Mouse (Mus musculus) layer of hippocampus, adult 8-10 months (tissue): Measurements from ENCODE around the gene AC124502.3. TPM values are rescaled to one million over a fixed set of nuclear protein-coding genes. Genes with fewer than 3 reads are reported as not detected.

Source experiments
- DNase-seq, 2 experiments: peaks; one replicate each; pipeline ENCODE4 v3.0.0; 2022; ENCODE audit warnings: low spot score in 2 of 2
- total RNA-seq, 4 experiments: library from RNA; stranded (reverse); gene quantifications; 2 replicates each; pipeline ENCODE4 v1.2.4; 2022

Gene AC124502.3
- total RNA-seq, 4 experiments from 2014 or later = 4.4 to 10.0 (median 6.3) TPM

DNA sequence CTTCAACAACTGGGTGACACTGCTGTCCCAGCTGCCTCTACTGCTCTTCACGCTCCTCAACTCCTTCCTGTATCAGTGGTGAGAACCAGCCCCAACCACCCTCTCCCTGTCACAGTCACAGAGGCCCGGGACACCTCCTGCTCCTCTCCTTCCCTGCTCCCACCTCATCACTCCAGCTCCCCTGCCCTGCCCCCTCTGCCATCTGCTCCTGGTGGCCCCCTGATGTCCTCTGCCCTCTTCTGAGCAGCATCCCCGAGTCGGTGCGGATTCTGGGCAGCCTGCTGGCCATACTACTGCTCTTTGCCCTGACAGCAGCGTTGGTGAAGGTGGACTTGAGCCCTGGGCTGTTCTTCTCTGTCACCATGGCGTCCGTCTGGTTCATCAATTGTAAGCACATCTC, 12.6 kb upstream of the AC124502.3 start:
- no peak for DNase-seq

GRCm38 (mm10) chr19:5032686-5033085, 6.0 kb upstream of the AC124502.3 start:
- no peak for DNase-seq

GRCm38 (mm10) chr19:5036577-5036976, 2.1 kb upstream of the AC124502.3 start:
- DNase-seq = no peak

- peak; percentile 78 to 87 for DNase-seq
These were observed 766 bp upstream of the AC124502.3 start for GRCm38 (mm10) chr19:5037678-5038571.

GRCm38 (mm10) chr19:5039301-5040114, 817 bp downstream of the AC124502.3 start:
- no peak for DNase-seq

GRCm38 (mm10) chr19:5040862-5041523, 2.3 kb downstream of the AC124502.3 start, which contains the start of gene Brms1:
Gene Brms1 (plus strand): TSS chr19:5041354.
- DNase-seq = peak; percentile 91 to 93

DNA sequence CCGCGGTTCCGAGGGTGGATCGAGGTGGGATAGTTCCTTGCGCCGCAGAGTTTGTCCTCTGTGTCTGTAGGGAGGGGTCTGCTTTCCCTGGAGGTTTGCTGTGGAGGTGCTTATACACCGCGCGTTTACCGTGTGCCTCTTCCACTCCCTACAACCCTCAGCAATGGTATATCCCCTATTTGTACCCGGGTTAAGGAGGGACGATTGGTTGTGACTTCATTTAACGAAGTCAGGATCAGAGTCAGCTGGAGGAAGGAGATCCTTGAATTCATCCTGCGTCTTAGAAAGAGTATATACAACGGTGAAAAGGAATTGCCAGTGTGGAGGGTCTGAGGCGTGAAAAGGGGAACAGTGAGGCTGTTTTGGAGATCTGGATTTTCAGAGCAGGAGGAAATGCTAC, 2.9 kb downstream of the AC124502.3 start:
- DNase-seq = no peak

DNA sequence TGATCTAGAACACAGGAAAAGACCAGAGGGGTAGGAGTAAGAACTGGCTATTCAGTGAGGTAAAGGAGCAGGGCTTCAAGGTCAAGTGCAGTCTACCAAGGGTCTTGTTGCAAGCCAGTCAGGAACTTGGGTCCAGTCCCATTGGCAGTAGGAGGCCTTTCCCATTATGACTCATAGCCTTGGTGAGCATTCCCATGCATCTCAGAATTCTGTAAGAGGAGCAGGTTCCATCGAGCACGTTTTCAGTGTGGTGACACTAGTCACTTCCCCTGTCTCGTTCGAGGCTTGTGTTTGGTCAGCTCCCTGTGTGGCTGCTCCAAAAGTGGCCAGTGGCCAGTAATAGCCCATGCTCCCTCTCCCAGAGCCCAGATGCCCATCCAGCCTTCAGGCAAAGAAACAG, 6.8 kb downstream of the AC124502.3 start:
- DNase-seq = no peak

DNA sequence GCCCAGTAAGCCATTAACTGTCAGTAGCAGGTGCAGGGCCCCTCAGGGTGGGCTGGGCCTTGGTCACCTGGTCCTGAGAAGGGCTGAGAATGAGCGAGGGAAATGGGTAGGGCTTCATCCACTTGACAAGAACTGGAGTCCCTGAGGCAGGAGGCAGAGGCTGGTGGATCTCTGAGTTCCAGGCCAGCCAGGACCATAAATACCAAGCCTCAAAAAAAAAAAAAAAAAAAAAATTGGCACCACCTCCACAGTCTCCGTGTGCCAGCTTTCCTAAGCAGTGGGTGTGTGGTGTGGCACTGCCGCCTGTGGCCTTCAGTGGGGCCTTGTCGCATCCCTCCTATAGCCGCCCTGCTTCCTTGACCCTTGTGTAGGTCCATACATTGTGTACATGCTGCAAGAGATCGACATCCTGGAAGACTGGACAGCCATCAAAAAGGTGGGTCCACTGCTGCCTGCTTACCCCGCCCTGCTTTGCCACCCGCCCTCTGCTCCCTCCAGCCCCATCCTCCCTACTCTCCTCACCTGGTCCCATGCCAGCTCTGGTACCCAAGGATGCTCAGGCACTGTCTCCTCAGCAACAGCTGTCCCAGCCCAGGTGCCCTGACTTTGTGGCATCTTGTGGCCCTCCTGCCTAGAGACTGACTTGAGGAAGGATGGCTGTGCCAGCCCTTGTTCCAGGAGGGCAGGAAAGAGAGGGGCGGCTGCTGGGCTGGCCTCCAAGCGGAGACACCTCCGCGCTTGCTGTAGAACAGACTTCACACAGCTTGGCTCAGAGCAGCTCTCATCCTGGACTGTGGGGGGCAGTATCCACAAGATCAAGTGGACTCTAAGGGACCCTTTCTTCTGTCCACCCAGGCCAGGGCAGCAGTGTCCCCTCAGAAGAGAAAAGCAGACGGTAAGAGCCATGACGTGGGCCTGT, 9.7 kb downstream of the AC124502.3 start:
- peak in 1 of 2 experiments; percentile 71 for DNase-seq

- DNase-seq = no peak
These were observed 10.6 kb downstream of the AC124502.3 start for GRCm38 (mm10) chr19:5049325-5049724.

DNA sequence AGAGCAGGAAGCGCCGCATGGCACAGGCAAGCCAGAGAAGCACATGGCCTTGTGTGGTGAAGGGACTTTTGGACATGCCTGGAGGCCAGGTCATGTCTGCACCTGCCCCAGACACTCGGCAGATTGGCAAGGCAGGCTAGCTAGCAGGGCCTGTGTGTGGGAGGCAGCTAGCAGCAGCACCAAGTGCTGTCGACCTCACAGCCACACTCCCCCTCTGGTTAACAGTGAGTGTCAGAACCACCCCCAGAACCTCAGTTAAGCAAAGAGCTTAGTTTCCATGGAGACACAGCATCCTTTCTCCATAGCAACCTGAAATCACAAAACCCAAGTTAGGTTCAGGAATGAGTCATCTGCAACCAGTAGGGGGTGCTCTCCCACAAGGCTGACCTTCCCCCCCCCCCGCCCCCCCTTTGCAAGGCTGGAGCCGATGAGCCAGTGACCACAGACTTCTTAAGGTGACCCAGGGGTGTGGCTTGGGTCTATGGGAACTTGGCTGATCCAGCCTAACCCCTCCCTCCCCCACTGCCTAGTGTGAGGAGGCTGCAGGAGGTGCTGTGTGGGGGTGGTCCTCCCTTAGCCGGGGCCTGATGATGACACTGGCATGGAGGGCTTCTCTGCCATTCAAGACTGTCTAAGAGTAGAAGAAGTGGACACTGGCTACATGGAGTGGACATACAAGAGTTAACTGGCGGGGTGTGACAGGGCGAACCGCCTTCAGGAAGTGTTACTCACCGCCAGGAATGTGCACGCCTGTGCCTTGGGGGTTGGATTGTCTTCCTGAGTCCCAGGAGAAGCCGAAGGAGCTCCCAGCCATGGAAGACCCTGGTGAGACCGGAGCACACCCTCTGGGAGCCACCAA, 11.6 kb downstream of the AC124502.3 start, which contains the start of gene Rin1:
Rin1 (plus strand) TSS at position 435 of the 859 bp plus-strand sequence.
- peak; percentile 73 to 82 for DNase-seq

- no peak for DNase-seq
These were observed 12.3 kb downstream of the AC124502.3 start for GRCm38 (mm10) chr19:5051031-5051430.

DNA sequence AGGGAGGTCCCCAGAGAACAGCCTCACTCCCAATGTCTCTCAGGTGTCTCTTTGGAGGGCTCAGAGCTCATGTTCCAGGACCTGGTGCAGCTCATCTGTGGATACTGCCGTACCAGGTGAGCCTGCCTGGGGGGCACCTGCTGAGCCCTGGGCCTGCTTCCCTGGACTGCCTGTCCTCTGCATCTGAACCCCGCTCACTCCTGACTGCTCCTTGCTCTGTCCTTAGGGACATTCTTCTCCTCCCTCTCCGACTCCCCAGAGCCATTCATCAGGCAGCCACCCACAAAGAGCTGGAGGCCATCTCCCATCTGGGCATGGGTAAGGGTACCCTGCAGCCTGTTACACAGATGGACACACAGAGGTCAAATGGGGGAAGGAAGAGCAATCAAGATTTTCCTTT, 12.8 kb downstream of the AC124502.3 start:
- no peak for DNase-seq

DNA sequence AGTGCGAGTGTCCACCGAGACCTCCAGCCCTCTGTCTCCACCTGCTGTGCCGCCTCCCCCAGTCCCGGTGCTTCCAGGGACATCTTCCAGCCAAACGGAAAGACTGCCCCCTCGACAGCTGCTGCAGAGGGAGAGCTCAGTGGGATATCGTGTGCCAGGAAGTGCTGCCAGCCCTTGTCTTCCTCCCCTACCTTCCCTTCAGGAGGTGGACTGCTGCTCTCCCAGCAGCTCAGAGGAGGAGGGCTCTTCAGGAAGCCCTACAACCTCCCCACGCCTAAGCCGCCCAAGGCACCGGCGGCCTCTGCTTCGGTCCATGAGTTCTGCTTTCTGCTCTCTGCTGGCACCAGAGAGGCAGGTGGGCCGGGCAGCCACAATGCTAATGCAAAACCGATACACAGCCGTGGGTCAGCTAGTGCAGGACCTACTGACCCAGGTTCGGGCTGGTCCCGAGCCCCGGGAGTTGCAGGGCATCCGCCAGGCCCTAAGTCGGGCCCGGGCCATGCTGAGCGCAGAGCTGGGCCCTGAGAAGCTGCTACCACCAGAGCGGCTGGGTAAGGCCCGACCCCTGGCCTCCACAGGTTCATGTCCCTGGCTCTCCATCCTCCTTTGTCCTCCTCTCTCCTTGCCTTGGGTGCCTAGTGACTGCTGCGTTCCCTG, 13.6 kb downstream of the AC124502.3 start:
- DNase-seq = peak in 1 of 2 experiments; percentile 45

- no peak for DNase-seq
These were observed 14.2 kb downstream of the AC124502.3 start for GRCm38 (mm10) chr19:5052853-5053252.

DNA sequence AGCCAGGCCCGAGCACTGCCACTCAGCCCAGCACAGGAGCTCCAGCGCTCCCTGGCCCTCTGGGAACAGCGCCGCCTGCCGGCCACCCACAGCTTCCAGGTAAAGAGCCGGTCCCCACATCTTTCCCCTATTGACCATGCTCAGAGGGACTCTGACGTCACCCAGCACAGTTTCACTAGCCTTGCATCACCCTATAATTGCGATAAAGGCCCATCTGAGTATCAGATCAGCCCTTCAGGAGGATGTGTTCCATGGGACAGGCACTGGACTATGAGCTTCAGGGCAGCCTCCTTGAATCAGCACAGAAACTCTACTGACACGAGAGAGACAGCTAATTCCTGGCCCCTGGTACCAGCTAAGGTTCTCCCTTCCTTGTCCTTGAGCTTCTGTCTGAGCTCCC, 15.2 kb downstream of the AC124502.3 start:
- no peak for DNase-seq

GRCm38 (mm10) chr19:5056251-5056650, 17.6 kb downstream of the AC124502.3 start:
- no peak for DNase-seq

DNA sequence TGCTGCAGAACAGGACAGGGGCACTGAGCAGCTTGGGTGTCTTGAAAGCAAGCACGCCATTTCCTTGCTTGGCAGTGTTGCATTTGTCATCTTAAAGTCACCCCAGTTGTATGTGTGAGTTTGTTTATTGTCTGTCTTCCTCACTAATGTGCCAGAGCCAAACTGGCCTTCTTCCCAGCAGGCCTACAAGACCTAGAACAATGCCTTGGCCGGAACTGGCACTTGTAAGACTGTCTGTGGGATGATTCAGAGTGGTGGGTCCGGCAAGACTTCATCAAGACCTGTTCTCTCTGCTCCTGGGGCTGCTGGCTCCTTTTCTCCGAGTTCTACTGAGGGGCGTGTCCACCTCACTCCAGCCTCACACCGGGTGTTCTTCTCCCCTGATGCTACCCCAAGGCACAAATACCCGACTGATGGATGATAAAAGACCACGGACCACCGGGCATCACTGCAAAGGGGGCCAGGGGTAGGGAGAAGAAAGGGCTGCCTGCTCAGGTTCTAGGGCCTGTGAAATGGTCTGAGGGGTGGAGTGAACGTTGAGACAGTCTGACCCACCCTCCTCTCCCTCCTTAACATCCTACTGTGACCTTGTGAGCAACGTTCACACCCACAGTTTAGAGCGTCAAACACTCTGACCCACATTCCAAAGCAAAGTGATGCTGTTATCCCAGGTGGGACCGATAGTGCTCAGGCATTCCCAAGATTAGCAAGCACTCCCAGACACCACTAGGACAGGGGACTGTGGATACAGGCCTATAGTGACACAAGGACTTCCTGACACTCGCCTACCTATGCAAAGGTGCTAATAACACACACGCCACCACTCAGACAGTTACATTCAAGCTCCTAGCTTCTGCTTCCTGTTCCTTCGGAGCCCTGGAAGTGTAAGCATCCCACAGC, 19.4 kb downstream of the AC124502.3 start:
- no peak for DNase-seq
